Mouse (Mus musculus) stomach, postnatal 0 days (tissue): ENCODE results near the gene Mycbp2. TPM values are rescaled to one million over a fixed set of nuclear protein-coding genes. Genes with fewer than 3 reads are reported as not detected.

Experiments used
- ATAC-seq: fragments of 200-750 bp; cut with Nextera tagmentation; 2 replicates; pipeline ENCODE4 v1.8.0; 2017; ENCODE audit not compliant: low FRiP score, low TSS enrichment
- DNase-seq: peaks from one replicate; pipeline ENCODE4 v3.0.0-alpha.2; 2016; ENCODE audit warnings: low spot score
- H3K27ac ChIP-seq: fragments of 300-500 bp; sonication (generic); replicated peaks from 2 replicates; pipeline ENCODE4 v1.5.1; 2014; ENCODE audit warnings: mild to moderate bottlenecking, control low read depth
- H3K27me3 ChIP-seq: fragments of 300-500 bp; sonication (generic); 2 replicates; pipeline ENCODE4 v1.6.1; 2014; ENCODE audit warnings: low read length; ENCODE audit not compliant: control insufficient read depth, insufficient read depth
- H3K36me3 ChIP-seq: fragments of 300-500 bp; sonication (generic); 2 replicates; pipeline ENCODE4 v1.6.1; 2014; ENCODE audit warnings: low read length, mixed read lengths; ENCODE audit not compliant: control insufficient read depth, insufficient read depth
- H3K4me1 ChIP-seq: fragments of 300-500 bp; sonication (generic); replicated peaks from 2 replicates; pipeline ENCODE4 v1.6.1; 2014; ENCODE audit warnings: antibody characterized with exemption; ENCODE audit not compliant: control insufficient read depth, insufficient read depth
- H3K4me2 ChIP-seq: fragments of 300-500 bp; sonication (generic); replicated peaks from 2 replicates; pipeline ENCODE4 v1.6.1; 2014; ENCODE audit warnings: low read depth, mild to moderate bottlenecking, control low read depth, moderate library complexity
- H3K4me3 ChIP-seq: fragments of 300-500 bp; sonication (generic); 2 replicates; pipeline ENCODE4 v1.5.1; 2014; ENCODE audit warnings: low read depth, low read length, control low read depth
- H3K9ac ChIP-seq: fragments of 300-500 bp; sonication (generic); 2 replicates; pipeline ENCODE4 v1.6.1; 2014; ENCODE audit warnings: mild to moderate bottlenecking, low read length, control low read depth, mixed read lengths
- H3K9me3 ChIP-seq: fragments of 300-500 bp; sonication (generic); 2 replicates; pipeline ENCODE4 v1.6.1; 2016; ENCODE audit warnings: low read length; ENCODE audit not compliant: control insufficient read depth
- CTCF ChIP-seq: IDR thresholded peaks from 2 replicates; pipeline ENCODE4 v1.5.1; 2016; ENCODE audit warnings: antibody characterized with exemption, low read depth, mild to moderate bottlenecking, moderate library complexity
- EP300 ChIP-seq: optimal IDR thresholded peaks from 2 replicates; pipeline ENCODE3; 2016; ENCODE audit warnings: antibody characterized with exemption
- WGBS: fragments of 180-500 bp; shearing (Covaris S2); extraction: QIAGEN DNeasy Blood & Tissue Kit; methylation state at CpG from one replicate; pipeline ENCODE4 v1.1.7; 2014; 5-methylcytosine and 5-hydroxymethylcytosine counted together
- polyA plus RNA-seq: library from polyadenylated mRNA; unstranded; fragments of >200 nt; fragmentation: Nextera tagmentation; extraction: Ambion mirVana; gene quantifications from 2 replicates; pipeline ENCODE4 v1.2.1, GENCODE M21; 2015

Mycbp2 gene
- polyA plus RNA-seq, 1 experiment from 2014 or later: 21.3 TPM

DNA sequence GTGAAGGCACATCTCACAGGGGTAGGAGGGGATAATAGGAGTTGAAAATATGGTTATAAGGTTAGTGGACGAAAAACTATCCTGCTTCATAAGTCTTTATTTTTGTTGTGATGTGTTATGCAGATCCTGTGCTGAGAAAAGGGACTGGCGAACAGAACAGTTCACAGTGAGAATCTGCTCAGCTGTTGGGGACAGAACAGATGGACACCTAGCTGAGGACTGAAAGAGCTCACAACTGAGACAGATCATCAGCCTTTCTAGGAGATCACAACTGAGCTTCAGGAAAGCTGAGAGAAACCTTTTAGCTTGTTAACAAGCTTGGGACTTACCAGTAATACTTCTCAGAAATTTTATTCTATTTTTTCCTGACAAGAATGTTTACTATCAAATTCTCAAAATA is 92.3 kb downstream of the Mycbp2 start:
- Histone ChIP-seq H3K36me3 (peaks cover under 1% of the 10 kb centered on the region; the same call in 1 of the 2 replicates), H3K4me2 (no peak overlapping the region), H3K27me3 (no peaks in the 10 kb centered on the region), H3K9me3 (no peaks in the 10 kb centered on the region), H3K4me1 (no peaks in the 10 kb centered on the region), H3K27ac (no peak overlapping the region), H3K9ac (no peak overlapping the region), H3K4me3 (no peak overlapping the region)
- DNase-seq (no peak), ATAC-seq (no peak)
- WGBS: 93% methylated on average over 2 of the region's 2 CpGs
- no peak for TF ChIP-seq CTCF
- TF ChIP-seq EP300: no peak

DNA sequence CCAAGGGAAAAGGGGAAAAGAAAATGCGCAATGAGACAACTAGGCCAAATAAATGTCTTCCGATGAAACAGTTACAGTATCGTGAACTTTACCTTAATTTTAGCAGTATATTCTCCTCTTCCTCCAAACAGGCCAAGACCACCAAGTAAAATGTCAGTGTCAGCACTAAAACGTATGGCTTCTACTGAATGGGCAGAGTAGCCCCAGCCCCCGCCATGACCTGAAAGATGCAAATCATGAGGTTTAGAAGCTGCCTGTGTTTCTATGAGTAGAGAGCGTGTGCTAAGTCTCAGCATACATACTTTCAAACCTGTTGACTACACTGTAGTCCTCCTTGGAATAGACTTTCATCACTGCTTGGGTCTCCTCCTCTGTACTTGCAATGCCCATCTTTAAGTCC is 104.6 kb downstream of the Mycbp2 start:
- Histone ChIP-seq H3K4me1 (no peaks in the 10 kb centered on the region), H3K9ac (no peak overlapping the region), H3K4me2 (no peak overlapping the region), H3K27me3 (no peaks in the 10 kb centered on the region), H3K36me3 (peaks cover 10% of the 10 kb centered on the region), H3K9me3 (no peaks in the 10 kb centered on the region), H3K27ac (no peak overlapping the region), H3K4me3 (no peak overlapping the region)
- TF ChIP-seq CTCF (no peak), EP300 (no peak)
- no peak for DNase-seq
- 93% methylated on average over 6 of the region's 6 CpGs for WGBS
- ATAC-seq: no peak

DNA sequence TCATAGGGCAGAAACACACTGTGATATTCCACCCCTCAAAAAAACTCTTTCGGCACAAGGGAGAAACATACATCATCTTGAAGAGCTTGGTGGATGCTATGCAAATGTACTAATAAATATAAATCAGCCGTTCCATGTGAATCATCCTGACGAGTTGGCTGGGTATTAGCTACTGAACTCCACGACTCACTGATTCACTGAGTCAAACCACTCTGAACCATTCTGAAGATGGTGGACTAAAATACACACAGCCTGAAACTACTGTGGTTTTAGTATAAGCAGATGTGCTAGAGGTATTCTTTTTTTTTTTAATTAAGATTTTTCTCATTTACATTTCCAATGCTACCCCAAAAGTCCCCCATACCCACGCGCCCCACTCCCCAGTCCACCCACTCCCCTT is 111.8 kb downstream of the Mycbp2 start:
- Histone ChIP-seq H3K27ac (no peak overlapping the region), H3K36me3 (no peaks in the 10 kb centered on the region), H3K27me3 (no peaks in the 10 kb centered on the region), H3K9ac (no peak overlapping the region), H3K4me1 (no peaks in the 10 kb centered on the region), H3K9me3 (no peaks in the 10 kb centered on the region), H3K4me3 (no peak overlapping the region), H3K4me2 (no peak overlapping the region)
- ATAC-seq (no peak), DNase-seq (no peak)
- TF ChIP-seq CTCF (no peak), EP300 (no peak)
- WGBS: 90% methylated on average over 6 of the region's 6 CpGs

GRCm38 (mm10) chr14:103233640-103234593 is 112.7 kb downstream of the Mycbp2 start:
- Histone ChIP-seq H3K27me3 (no peaks in the 10 kb centered on the region), H3K4me3 (no peak overlapping the region), H3K9me3 (no peaks in the 10 kb centered on the region), H3K4me1 (no peaks in the 10 kb centered on the region), H3K4me2 (no peak overlapping the region), H3K9ac (no peak overlapping the region), H3K27ac (no peak overlapping the region), H3K36me3 (no peaks in the 10 kb centered on the region)
- TF ChIP-seq CTCF: no peak
- TF ChIP-seq EP300: no peak
- WGBS: 71% methylated on average over 12 of the region's 12 CpGs
- ATAC-seq (no peak), DNase-seq (no peak)

GRCm38 (mm10) chr14:103222356-103222755 is 124.3 kb downstream of the Mycbp2 start:
- Histone ChIP-seq H3K27me3 (no peaks in the 10 kb centered on the region), H3K27ac (no peak overlapping the region), H3K4me3 (no peak overlapping the region), H3K4me2 (no peak overlapping the region), H3K9ac (no peak overlapping the region), H3K9me3 (no peaks in the 10 kb centered on the region), H3K4me1 (no peaks in the 10 kb centered on the region), H3K36me3 (peaks cover 10% of the 10 kb centered on the region; the same call in 1 of the 2 replicates)
- ATAC-seq (no peak), DNase-seq (no peak)
- WGBS: 64% methylated on average over 2 of the region's 2 CpGs
- TF ChIP-seq EP300 (no peak), CTCF (no peak)

- 86% methylated on average over 3 of the region's 3 CpGs for WGBS
- H3K36me3 ChIP-seq: peaks cover 10% of the 10 kb centered on the region; the same call in 1 of the 2 replicates
- no peak for ATAC-seq
Observed at GRCm38 (mm10) chr14:103221751-103222150, 124.9 kb downstream of the Mycbp2 start.

More at GRCm38 (mm10) chr14:103221751-103222150, 124.9 kb downstream of the Mycbp2 start:
- H3K4me1 ChIP-seq: no peaks in the 10 kb centered on the region
- H3K27ac ChIP-seq: no peak overlapping the region
- H3K9ac ChIP-seq: no peak overlapping the region
- no peaks in the 10 kb centered on the region for H3K27me3 ChIP-seq
- no peak for DNase-seq
- H3K4me2 ChIP-seq: no peak overlapping the region
- H3K9me3 ChIP-seq: no peaks in the 10 kb centered on the region
- no peak for TF ChIP-seq CTCF
- TF ChIP-seq EP300: no peak
- no peak overlapping the region for H3K4me3 ChIP-seq
